Mouse (Mus musculus) adrenal gland, postnatal 4 days (tissue): Measurements from ENCODE around the gene Myom1. TPM values are rescaled to one million over a fixed set of nuclear protein-coding genes. Genes with fewer than 3 reads are reported as not detected.
"Not testable (repeated sequence)": the region's sequence is repeated elsewhere in the genome, so short reads cannot be mapped to it uniquely, and the experiment has no call there.

ENCODE experiments used
- DNase-seq, 2 experiments: peaks; one replicate each; pipeline ENCODE4 v3.0.0; 2021 to 2022; ENCODE audit warnings: low spot score in 2 of 2, mixed read lengths in 2 of 2
- long read RNA-seq, 2 experiments: library from polyadenylated mRNA; stranded (forward); transcript quantifications; one replicate each; pipeline ENCODE4 v2.0.0; 2021
- total RNA-seq, 2 experiments: library from RNA; stranded (reverse); gene quantifications; 2 replicates each; pipeline ENCODE4 v1.2.3; 2021

The Myom1 gene
- 10 to 100 TPM; 16.5 to 34.7 TPM for total RNA-seq
- long read RNA-seq, experiment 1, partial matches to known transcripts = 4 of 4 reads
- long read RNA-seq, experiment 1, other reads (novel, unspliced or antisense) = 0 of 4 reads
- long read RNA-seq, experiment 2, full-length matches to known transcripts = 1 of 7 reads
- long read RNA-seq, experiment 2, partial matches to known transcripts = 5 of 7 reads
- long read RNA-seq, experiment 2, other reads (novel, unspliced or antisense) = 1 of 7 reads

- DNase-seq = peak; percentile 97
Observed at GRCm38 (mm10) chr17:71002081-71002743, at the start of gene Myom1. Gene Myom1, plus strand, starts transcription at chr17:71002633.

- DNase-seq = peak; percentile 85 to 98
Observed at GRCm38 (mm10) chr17:70963546-70963945, 38.9 kb upstream of the Myom1 start.

- DNase-seq = no peak
Observed at GRCm38 (mm10) chr17:70965281-70965680, 37.2 kb upstream of the Myom1 start.

- DNase-seq = no peak
Observed at GRCm38 (mm10) chr17:70966126-70966525, 36.3 kb upstream of the Myom1 start.

GRCm38 (mm10) chr17:70967191-70967590, 35.2 kb upstream of the Myom1 start:
- no peak for DNase-seq

- no peak for DNase-seq
Observed at GRCm38 (mm10) chr17:70967646-70968045, 34.8 kb upstream of the Myom1 start.

GRCm38 (mm10) chr17:70968606-70969191, 33.7 kb upstream of the Myom1 start:
- no peak for DNase-seq

GRCm38 (mm10) chr17:70971206-70971605, 31.2 kb upstream of the Myom1 start:
- no peak for DNase-seq

- DNase-seq = no peak
Observed at GRCm38 (mm10) chr17:70973398-70973797, 29.0 kb upstream of the Myom1 start.

GRCm38 (mm10) chr17:70974065-70974464, 28.4 kb upstream of the Myom1 start:
- DNase-seq = not testable (repeated sequence)

GRCm38 (mm10) chr17:70977799-70978198, 24.6 kb upstream of the Myom1 start:
- no peak for DNase-seq

GRCm38 (mm10) chr17:70979345-70980223, 22.8 kb upstream of the Myom1 start:
- no peak for DNase-seq

- no peak for DNase-seq
Observed at GRCm38 (mm10) chr17:70985501-70986354, 16.7 kb upstream of the Myom1 start.

- DNase-seq = no peak
Observed at GRCm38 (mm10) chr17:70986355-70986740, 16.1 kb upstream of the Myom1 start.

GRCm38 (mm10) chr17:70986831-70987660, 15.4 kb upstream of the Myom1 start:
- no peak for DNase-seq

- DNase-seq = no peak
Observed at GRCm38 (mm10) chr17:70988337-70988767, 14.1 kb upstream of the Myom1 start.

GRCm38 (mm10) chr17:70989430-70989829, 13.0 kb upstream of the Myom1 start:
- DNase-seq = no peak

- no peak for DNase-seq
Observed at GRCm38 (mm10) chr17:70989991-70990390, 12.4 kb upstream of the Myom1 start.
